Mouse (Mus musculus) MEL-GATA-1-ER (cell line): Measurements from ENCODE around the gene Eef1akmt4.

Source experiments
- DNase-seq: peaks from one replicate; pipeline ENCODE4 v3.0.0-alpha.2; 2012; ENCODE audit warnings: low read depth; ENCODE audit errors: extremely low read depth

Eef1akmt4 gene

DNA sequence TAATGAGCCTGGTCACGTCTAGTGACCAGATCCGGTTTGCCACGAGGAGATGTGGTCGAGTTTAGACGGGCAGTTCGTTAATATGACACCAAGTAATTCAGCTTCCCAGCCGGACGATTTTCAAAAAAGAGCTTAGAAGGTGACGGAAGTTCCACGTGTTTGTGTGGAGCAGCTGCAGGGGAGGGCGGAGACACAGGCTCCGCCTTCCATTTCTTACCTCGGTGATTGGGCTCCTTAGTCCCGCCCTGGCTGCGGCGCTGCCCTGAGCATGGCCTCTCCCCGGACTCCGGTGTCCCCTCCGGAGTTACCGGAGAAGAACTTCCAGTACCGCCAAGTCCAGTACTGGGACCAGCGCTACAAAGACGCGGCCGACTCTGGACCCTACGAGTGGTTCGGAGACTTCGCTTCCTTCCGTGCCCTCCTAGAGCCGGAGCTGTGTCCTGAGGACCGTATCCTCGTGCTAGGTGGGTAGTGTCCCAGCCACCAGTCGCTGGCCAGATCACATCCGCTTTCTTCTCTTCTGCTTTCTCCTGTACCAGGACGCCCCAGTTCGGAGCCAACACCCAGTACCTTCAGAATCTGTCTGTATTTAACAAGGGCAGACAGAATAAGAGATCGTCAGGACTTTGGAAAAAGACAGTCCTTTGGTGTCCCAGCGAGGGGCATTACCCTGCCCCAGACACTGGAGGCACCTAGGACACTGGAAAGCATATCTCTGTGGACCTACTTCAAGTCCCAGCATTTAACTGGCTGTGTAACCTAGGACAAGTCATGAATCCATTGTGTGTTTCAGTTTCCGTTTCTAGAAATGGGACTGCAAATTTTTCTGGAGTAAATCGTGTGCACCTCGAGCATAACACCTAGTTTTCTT is at the start of gene Eef1akmt4, which contains the start of the genes Gm49333 and Alg3:
Gene Eef1akmt4, plus strand, starts transcription at position 237 of the 871 bp plus-strand sequence.
Gene Gm49333, plus strand, starts transcription at position 254 of the 871 bp plus-strand sequence.
Gene Alg3, minus strand, starts transcription at position 379 of the 871 bp plus-strand sequence.
- DNase-seq, result peak; percentile 98

GRCm38 (mm10) chr16:20565075-20565474 is 46.3 kb upstream of the Eef1akmt4 start:
- peak; percentile 18 for DNase-seq

- no peak for DNase-seq
Measured at GRCm38 (mm10) chr16:20589366-20589938, 21.9 kb upstream of the Eef1akmt4 start, which contains the start of gene Vwa5b2. Gene Vwa5b2 (plus strand): TSS chr16:20589471.

- no peak for DNase-seq
Measured at GRCm38 (mm10) chr16:20589939-20590679, 21.3 kb upstream of the Eef1akmt4 start.

DNA sequence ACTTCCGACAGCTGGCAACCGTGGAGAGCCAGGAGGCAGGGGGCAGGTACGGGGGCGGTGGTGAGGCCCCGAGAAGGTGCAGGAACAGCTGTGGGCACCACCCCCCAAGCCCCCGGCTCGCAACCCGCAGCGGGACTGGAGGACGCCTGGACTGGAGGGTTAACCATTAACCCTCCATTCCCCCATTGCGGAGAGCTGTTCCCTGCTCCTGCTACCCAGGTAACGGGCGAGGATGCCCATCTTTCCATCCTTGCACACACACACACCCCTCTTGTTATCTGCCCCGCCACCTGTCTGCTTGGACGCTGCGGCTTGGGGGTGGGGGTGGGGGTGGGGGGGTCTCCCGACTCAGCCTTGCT is 20.7 kb upstream of the Eef1akmt4 start:
- DNase-seq, result no peak

GRCm38 (mm10) chr16:20591076-20591705 is 20.2 kb upstream of the Eef1akmt4 start:
- DNase-seq, result no peak

GRCm38 (mm10) chr16:20595060-20595673 is 16.2 kb upstream of the Eef1akmt4 start:
- peak; percentile 60 for DNase-seq

GRCm38 (mm10) chr16:20595737-20596136 is 15.7 kb upstream of the Eef1akmt4 start:
- DNase-seq, result no peak

DNA sequence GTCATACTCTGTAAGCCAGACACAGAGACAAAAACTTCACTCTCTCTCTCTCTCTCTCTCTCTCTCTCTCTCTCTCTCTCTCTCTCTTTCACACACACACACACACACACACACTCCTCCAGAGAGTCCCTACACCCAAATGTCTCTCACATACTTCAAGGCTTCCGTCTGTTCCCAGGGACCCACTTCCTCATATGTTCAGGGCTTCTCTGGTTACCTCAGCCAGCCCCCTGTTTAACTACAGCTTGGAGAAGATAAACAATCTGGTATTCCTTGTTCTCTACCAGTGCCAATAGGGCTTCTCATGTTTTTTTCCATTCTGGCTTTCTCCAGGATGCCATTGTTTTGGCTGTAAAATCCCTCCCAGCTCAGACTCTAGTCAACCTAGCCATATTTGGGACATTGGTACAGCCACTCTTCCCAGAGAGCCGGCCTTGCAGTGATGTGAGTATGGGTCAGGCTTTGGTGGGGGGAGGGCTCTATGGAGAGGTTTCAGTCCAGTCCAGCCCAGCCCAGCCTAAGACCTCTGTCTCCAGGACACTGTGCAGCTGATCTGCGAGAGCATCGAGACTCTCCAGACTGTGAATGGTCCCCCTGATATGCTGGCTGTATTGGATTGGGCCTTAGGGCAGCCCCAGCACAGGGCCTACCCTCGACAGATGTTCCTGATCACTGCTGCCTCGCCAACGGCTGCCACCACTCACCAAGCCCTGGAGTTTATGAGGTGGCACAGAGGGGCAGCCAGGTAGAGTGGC is 14.5 kb upstream of the Eef1akmt4 start:
- no peak for DNase-seq

DNA sequence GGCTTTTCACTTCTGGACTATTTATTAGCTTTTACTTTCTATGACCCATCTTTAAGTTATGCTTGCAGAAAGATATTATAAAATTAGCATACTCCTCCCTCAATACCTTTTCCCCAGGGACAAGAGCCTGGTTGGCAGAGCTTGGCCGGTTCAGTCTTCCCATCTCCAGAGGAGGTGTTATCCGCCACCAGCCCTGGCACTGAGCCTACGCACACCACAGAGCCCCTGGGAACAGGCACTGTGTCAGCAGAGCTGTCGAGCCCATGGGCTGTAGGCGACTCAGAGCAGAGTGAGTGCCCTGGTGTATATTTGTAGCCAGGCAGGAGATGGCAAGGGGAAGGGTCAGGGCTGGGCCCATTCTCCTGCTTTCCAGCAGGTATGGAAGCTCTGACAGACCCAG is 10.9 kb upstream of the Eef1akmt4 start:
- DNase-seq, result no peak

DNA sequence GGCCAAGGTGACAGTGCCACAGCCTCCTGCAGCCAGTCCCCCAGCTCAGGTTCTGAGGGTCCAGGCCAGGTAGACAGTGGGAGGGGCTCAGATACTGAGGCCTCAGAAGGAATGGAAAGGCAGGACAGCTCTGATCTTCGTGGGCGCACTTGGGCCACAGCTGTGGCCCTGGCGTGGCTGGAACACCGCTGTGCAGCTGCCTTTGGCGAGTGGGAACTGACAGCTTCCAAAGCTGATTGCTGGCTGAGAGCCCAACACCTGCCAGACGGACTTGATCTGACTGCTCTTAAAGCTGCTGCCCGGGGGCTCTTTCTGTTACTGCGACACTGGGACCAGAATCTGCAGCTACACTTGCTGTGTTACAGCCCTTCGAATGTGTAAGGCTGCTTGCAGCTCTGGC is 6.7 kb upstream of the Eef1akmt4 start:
- no peak for DNase-seq

DNA sequence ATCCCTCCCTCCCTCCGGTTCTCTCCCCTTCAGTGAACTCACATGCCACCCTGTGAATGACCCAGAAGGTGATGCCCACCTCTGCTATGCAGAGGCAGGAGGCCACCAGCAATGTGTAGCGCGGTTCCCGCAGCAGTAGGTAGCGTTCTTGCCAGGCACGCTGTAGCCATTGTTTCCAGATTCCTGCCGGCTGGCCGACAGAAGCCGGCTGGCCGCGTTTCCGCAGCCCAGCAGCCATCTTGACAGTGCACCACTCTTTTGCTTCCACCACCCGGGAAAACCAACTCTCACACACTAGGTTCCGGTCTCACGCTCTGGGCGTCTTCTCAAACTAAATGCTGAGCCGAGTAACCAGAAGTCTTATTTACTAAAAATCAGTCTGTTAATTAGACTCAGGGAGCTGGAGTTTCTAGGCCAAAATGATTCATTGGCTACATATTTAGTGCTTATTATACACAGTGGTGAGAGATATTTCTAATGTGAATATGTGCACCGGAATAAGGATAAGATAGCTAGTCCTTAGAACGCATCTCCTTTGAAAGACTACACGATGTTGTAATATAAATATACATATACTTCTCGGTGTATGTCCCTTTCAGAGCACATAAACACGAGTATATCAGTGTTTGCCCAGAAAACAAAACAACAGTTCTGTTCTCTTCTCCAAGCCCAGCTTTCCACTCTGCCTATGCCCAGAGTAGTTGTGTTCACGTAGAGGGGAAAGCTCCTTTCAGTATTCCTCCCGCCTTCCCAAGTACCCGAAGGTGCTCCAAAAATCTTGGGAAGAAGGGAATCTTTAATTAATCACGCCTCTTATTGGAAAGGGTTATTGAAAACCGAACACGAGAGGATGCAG is 664 bp upstream of the Eef1akmt4 start:
- peak; percentile 84 for DNase-seq

DNA sequence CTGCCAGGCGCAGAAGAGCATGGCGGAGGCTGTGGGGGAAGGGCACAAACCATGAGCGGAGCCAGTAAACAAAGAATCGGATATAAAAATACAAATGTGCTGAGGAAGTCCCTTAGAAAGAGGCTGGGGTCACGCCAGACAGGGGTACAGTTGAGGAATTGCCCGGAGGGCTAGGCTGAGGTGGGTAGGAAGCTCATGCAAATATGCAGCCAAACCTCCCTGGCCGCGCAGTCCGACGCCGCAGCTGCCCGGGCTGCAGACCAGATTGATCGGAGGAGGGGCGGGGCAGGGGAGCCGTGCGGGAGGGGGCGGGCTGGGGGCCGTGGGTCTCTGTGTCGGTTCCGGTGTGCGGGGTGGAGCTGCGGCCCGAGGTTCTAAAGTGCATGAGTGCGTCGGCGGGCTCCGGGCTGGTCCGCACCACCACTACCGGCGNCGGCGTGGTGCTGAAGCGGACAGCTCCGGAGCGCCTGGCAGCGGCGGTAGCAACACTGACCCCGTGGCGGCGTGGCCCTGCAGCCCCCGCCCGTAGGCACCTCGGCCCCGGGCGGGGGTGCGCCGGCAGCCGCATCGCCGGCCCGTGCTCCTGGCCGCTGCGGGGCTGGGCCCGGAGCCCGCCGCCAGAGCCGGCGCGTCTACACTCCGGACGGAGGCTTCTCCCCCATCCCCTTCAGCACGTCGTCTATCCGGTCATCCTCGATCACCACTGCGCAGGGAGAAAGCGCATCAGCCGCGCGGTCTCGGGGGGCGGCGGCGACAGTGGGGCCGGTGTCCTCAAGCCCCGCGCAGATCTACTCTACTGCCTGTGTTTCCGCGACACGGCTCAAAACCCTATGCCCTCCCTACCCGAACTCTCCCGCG is 8.4 kb downstream of the Eef1akmt4 start:
- DNase-seq, result no peak

GRCm38 (mm10) chr16:20620399-20620735 is 9.0 kb downstream of the Eef1akmt4 start:
- no peak for DNase-seq

DNA sequence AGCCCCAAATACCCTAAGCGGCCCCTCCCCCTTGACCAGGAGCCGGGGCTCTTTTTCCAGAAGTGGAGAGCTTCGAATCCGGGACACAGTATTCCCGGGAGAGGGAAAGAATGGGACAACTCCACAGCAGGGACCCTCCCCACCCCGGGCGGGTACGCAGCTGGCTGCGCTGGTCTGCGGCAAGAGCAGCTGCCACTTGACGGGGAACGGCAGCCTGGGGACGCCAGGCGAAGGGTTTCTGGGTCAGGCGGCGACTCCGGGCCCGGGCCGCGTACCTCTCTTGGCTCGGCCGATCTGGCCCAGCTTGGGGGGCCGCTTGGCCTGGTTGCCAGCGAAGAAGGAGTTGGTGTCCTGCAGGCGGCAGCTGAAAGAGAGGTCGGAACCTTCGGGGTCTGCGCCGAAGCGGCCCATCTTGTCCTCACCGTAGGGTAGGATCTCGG is 9.4 kb downstream of the Eef1akmt4 start:
- DNase-seq, result no peak

GRCm38 (mm10) chr16:20621191-20621990 is 10.0 kb downstream of the Eef1akmt4 start, which contains the start of gene Camk2n2:
Gene Camk2n2 (minus strand): TSS chr16:20621287.
- DNase-seq, result no peak

DNA sequence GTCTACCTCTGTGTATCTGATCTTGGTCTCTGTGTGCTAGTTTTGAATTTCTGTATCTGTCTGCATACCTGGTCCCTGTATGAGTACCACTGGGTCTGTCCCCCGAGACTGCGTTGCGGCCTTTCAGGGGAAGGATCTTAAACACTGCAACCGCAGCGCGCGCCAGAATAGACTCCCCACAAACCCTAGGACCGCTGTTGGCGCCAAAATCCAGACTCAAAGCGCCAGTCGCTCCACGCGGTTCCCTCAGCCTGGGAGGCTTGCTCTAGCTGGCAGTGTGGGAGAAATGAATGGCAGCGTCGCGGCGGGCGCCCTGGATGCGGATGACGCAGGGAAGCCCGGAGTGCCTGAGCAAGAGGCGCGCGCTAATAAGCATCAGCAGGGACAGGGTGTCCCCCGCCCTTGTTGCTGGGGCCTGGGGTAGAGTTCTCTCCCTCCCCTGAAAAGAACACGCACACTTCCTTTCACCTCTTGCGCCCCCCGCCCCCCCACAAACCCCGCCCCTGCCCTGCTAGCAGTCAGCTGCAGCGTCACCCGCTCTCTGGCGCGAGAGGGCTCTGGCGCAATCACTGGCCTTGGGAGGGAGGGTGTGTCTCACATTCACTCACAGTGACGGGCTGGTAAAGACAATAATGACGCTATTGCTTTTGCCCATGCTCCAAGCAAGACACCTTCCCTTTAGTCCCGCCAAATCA is 10.7 kb downstream of the Eef1akmt4 start:
- DNase-seq, result peak; percentile 66
